Comparison of ENCODE assay signal across 8 mouse cellular contexts in the genomic region with DNA sequence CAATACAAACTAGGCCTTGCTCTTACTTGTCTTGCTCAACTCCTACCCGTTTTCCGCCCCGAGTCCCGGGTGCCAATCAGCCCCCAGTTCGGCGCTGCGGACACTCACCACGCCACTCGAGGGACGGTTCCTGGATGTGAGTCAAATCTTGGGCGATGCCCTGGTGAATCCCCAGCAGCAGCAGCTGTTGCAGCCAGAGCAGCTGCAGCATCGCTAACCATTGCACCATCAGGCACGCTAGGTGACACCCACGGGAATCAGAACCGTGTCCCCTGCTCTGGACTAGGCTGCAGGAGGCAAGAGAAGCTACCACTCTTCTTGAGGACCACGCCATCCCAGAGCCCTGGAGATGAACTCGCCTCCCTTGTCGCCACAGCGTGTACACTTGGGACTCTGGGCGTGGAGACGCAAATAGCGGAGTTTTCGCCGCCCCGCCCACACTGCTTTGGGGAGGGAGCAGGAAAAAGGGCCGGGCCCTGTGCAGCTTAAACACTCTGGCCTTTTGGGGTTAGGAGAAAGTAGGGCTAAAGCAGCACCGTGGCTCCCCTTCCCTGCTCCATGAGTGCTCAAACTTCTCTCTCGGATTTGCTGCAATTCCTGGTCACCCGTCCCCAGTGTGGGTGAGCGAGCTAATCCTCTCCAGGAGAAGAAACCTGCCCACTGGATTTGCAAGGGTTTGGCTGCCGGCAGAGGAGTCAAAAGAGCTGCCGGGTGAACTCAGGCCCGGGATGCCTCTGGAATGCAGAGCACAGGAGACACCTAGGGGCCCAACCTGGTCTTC. TPM values are rescaled to one million over a fixed set of nuclear protein-coding genes. Genes with fewer than 3 reads are reported as not detected.
A peak's percentile ranks its signal among the peaks of the same experiment; 100 is the strongest.
DNase-seq lines count a peak whose midpoint lies in the region; ATAC-seq lines count a peak whose summit lies in the region.

A gene (minus strand): TSS at position 407 of the 781 bp plus-strand sequence.

- peak within 1 kb of the TSS; percentile 67 for H3K4me2 ChIP-seq in embryonic facial prominence, embryonic 11.5 days (ENCODE audit: low read depth, low read length)
- peak within 1 kb of the TSS; percentile 96 for H3K4me2 ChIP-seq in heart, embryonic 12.5 days
- H3K4me2 ChIP-seq in kidney, embryonic 15.5 days: peak within 1 kb of the TSS; percentile 71

- no peaks in the 10 kb centered on the region for H3K36me3 ChIP-seq in embryonic facial prominence, embryonic 11.5 days (replicated peaks; ENCODE audit: control insufficient read depth, insufficient read depth, low read depth, low read length)
- H3K36me3 ChIP-seq in heart, embryonic 12.5 days: no peaks in the 10 kb centered on the region
- no peaks in the 10 kb centered on the region for H3K36me3 ChIP-seq in kidney, embryonic 15.5 days

- H3K27me3 ChIP-seq in embryonic facial prominence, embryonic 11.5 days (ENCODE audit: control insufficient read depth, insufficient read depth, low read length): no peaks in the 10 kb centered on the region
- no peaks in the 10 kb centered on the region for H3K27me3 ChIP-seq in heart, embryonic 12.5 days (replicated peaks)
- no peaks in the 10 kb centered on the region for H3K27me3 ChIP-seq in kidney, embryonic 15.5 days

- peak; percentile 12 for DNase-seq in right cerebral cortex, postnatal 4 days
- DNase-seq in right cerebral cortex, postnatal 10 days (ENCODE audit: low spot score in 2 of 2): no peak
- peak; percentile 70 for DNase-seq in embryonic facial prominence, embryonic 11.5 days (ENCODE audit: low spot score)
- peak; percentile 67 for DNase-seq in lung, postnatal 14 days
- DNase-seq in retina, embryonic 14.5 days (ENCODE audit: low spot score): peak; percentile 59
- no peak for DNase-seq in B cell, adult 2 months

- peak; percentile 72 for ATAC-seq in embryonic facial prominence, embryonic 11.5 days (replicated peaks; ENCODE audit: insufficient number of reproducible peaks, low FRiP score, low TSS enrichment, low read depth)
- peak; percentile 45; the same call in 1 of the 2 replicates for ATAC-seq in heart, embryonic 12.5 days (ENCODE audit: insufficient number of reproducible peaks, low FRiP score)
- ATAC-seq in kidney, embryonic 15.5 days (replicated peaks; ENCODE audit: low FRiP score): peak; percentile 89

- H3K27ac ChIP-seq in embryonic facial prominence, embryonic 11.5 days (replicated peaks; ENCODE audit: low read depth, low read length): no peak within 1 kb of the TSS
- no peak within 1 kb of the TSS for H3K27ac ChIP-seq in heart, embryonic 12.5 days (ENCODE audit: poor library complexity, severe bottlenecking)
- H3K27ac ChIP-seq in kidney, embryonic 15.5 days: no peak within 1 kb of the TSS

- H3K4me1 ChIP-seq in embryonic facial prominence, embryonic 11.5 days (ENCODE audit: control insufficient read depth, insufficient read depth, low read length): no peaks in the 10 kb centered on the region
- peaks cover 19% of the 10 kb centered on the region for H3K4me1 ChIP-seq in heart, embryonic 12.5 days (replicated peaks)
- H3K4me1 ChIP-seq in kidney, embryonic 15.5 days: peaks cover 16% of the 10 kb centered on the region

- peak within 1 kb of the TSS; percentile 35 for H3K4me3 ChIP-seq in embryonic facial prominence, embryonic 11.5 days (ENCODE audit: low read depth, low read length)
- H3K4me3 ChIP-seq in heart, embryonic 12.5 days: peak within 1 kb of the TSS; percentile 55
- H3K4me3 ChIP-seq in kidney, embryonic 15.5 days (replicated peaks): peak within 1 kb of the TSS; percentile 46

- peak within 1 kb of the TSS; percentile 34 for H3K9ac ChIP-seq in embryonic facial prominence, embryonic 11.5 days (replicated peaks; ENCODE audit: low read length)
- H3K9ac ChIP-seq in heart, embryonic 12.5 days: peak within 1 kb of the TSS; percentile 73
- H3K9ac ChIP-seq in kidney, embryonic 15.5 days: peak within 1 kb of the TSS; percentile 23; the same call in 1 of the 2 replicates

- H3K9me3 ChIP-seq in embryonic facial prominence, embryonic 11.5 days (replicated peaks; ENCODE audit: control insufficient read depth, low read length): no peaks in the 10 kb centered on the region
- no peaks in the 10 kb centered on the region for H3K9me3 ChIP-seq in heart, embryonic 12.5 days (replicated peaks)
- H3K9me3 ChIP-seq in kidney, embryonic 15.5 days (replicated peaks): no peaks in the 10 kb centered on the region

- 2% methylated on average over 33 of the region's 33 CpGs for WGBS in embryonic facial prominence, embryonic 11.5 days
- 3% methylated on average over 33 of the region's 33 CpGs for WGBS in heart, embryonic 12.5 days
- 2% methylated on average over 33 of the region's 33 CpGs for WGBS in kidney, embryonic 15.5 days

RNA-seq across cellular contexts. Expression of the gene that starts here (rescaled TPM):
- polyA plus RNA-seq in embryonic facial prominence, embryonic 11.5 days (2014; fragmentation: Nextera tagmentation; extraction: Ambion mirVana): 2.5 and 3.2 TPM in 2 replicates
- 2.4 and 2.5 TPM in 2 replicates for polyA plus RNA-seq in heart, embryonic 12.5 days (2016; fragmentation: Nextera tagmentation; extraction: Ambion mirVana)
- 3.4 and 4.0 TPM in 2 replicates for polyA plus RNA-seq in kidney, embryonic 15.5 days (2015; fragmentation: Nextera tagmentation; extraction: Ambion mirVana)

Comparison
In these comparisons a context has a peak if more than half of its experiments do, and no peak if none do; other contexts are left out.
1. DNase-seq: peak in right cerebral cortex, postnatal 4 days (single experiment), embryonic facial prominence, embryonic 11.5 days (single experiment), lung, postnatal 14 days (single experiment) and retina, embryonic 14.5 days (single experiment); none in right cerebral cortex, postnatal 10 days (0 of 2) and B cell, adult 2 months (0 of 2).
2. H3K9ac ChIP-seq: peak in every context shown above with its lines; median percentile 73 in heart, embryonic 12.5 days; 34 in embryonic facial prominence, embryonic 11.5 days; 23 in kidney, embryonic 15.5 days.
3. Peak in every context shown above with its lines, with median percentiles within 50 percentile points of each other: ATAC-seq, H3K4me2 ChIP-seq and H3K4me3 ChIP-seq.